Mouse (Mus musculus) bone marrow, adult 2 months (tissue): ENCODE data around the gene Cnnm2. TPM values are rescaled to one million over a fixed set of nuclear protein-coding genes. Genes with fewer than 3 reads are reported as not detected.

Experiments used
- H3K27ac ChIP-seq: fragments of 200-500 bp; 2 replicates; pipeline ENCODE4 v1.5.1; 2012; ENCODE audit warnings: low read depth, mild to moderate bottlenecking, control low read depth, inconsistent platforms, low read length; ENCODE audit not compliant: control insufficient read depth, poor library complexity, insufficient read depth
- H3K4me1 ChIP-seq: fragments of 200-500 bp; 2 replicates; pipeline ENCODE4 v1.6.1; 2011; ENCODE audit warnings: low read length; ENCODE audit not compliant: control insufficient read depth, insufficient read depth
- H3K4me3 ChIP-seq: fragments of 200-500 bp; replicated peaks from 2 replicates; pipeline ENCODE3; 2011; ENCODE audit warnings: mild to moderate bottlenecking, low read depth, low read length, control low read depth; ENCODE audit not compliant: control insufficient read depth
- CTCF ChIP-seq: fragments of 200-500 bp; IDR thresholded peaks from 2 replicates; pipeline ENCODE4 v1.5.1; 2011; ENCODE audit warnings: low read length, control low read depth; ENCODE audit not compliant: control insufficient read depth, insufficient read depth
- POLR2A ChIP-seq: fragments of 200-500 bp; IDR thresholded peaks from 2 replicates; pipeline ENCODE4 v1.6.1; 2011; ENCODE audit warnings: low read depth, mild to moderate bottlenecking, control low read depth, low read length, borderline replicate concordance; ENCODE audit not compliant: control insufficient read depth
- WGBS: fragments of 180-500 bp; shearing (Covaris S2); methylation state at CpG from one replicate; pipeline ENCODE4 v1.1.7; 2018; 5-methylcytosine and 5-hydroxymethylcytosine counted together
- polyA plus RNA-seq: library from polyadenylated mRNA; stranded (reverse); fragments of >200 nt; gene quantifications from 2 replicates; pipeline ENCODE4 v1.2.4, GENCODE M21; 2011; ENCODE audit warnings: low replicate concordance; ENCODE audit not compliant: missing spikeins, insufficient read depth, insufficient read length

Gene Cnnm2
- polyA plus RNA-seq, 1 experiment = 10.5 TPM

- 96% methylated on average over 2 of the region's 2 CpGs for WGBS
- Histone ChIP-seq H3K4me1 (no peaks in the 10 kb centered on the region), H3K27ac (no peak overlapping the region), H3K4me3 (no peak overlapping the region)
- TF ChIP-seq POLR2A (no peak), CTCF (no peak)
These were observed 118.5 kb downstream of the Cnnm2 start for GRCm38 (mm10) chr19:46879876-46880275.

GRCm38 (mm10) chr19:46885365-46885764, 124.0 kb downstream of the Cnnm2 start:
- no peak for TF ChIP-seq POLR2A
- no peak for TF ChIP-seq CTCF
- Histone ChIP-seq H3K4me3 (no peak overlapping the region), H3K4me1 (peaks cover 3% of the 10 kb centered on the region; the same call in 1 of the 2 replicates), H3K27ac (no peak overlapping the region)
- 91% methylated on average over 4 of the region's 4 CpGs for WGBS

- Histone ChIP-seq H3K27ac (no peak overlapping the region), H3K4me3 (no peak overlapping the region), H3K4me1 (peaks cover 3% of the 10 kb centered on the region; the same call in 1 of the 2 replicates)
- WGBS = 81% methylated on average over 7 of the region's 7 CpGs
- TF ChIP-seq POLR2A (no peak), CTCF (no peak)
These were observed 125.4 kb downstream of the Cnnm2 start for GRCm38 (mm10) chr19:46886826-46887225.

- WGBS = 6% methylated on average over 14 of the region's 14 CpGs
- H3K4me1 ChIP-seq = peaks cover 3% of the 10 kb centered on the region; the same call in 1 of the 2 replicates
- H3K27ac ChIP-seq = peak overlapping the region; percentile 33
- no peak for TF ChIP-seq CTCF
- no peak for TF ChIP-seq POLR2A
- no peak overlapping the region for H3K4me3 ChIP-seq
These were observed 126.6 kb downstream of the Cnnm2 start for GRCm38 (mm10) chr19:46887811-46888527.

GRCm38 (mm10) chr19:46889666-46890065, 128.3 kb downstream of the Cnnm2 start:
- Histone ChIP-seq H3K27ac (no peak overlapping the region), H3K4me1 (peaks cover 3% of the 10 kb centered on the region; the same call in 1 of the 2 replicates), H3K4me3 (no peak overlapping the region)
- WGBS = 90% methylated on average over 8 of the region's 8 CpGs
- TF ChIP-seq POLR2A (no peak), CTCF (no peak)

GRCm38 (mm10) chr19:46890657-46891056, 129.3 kb downstream of the Cnnm2 start:
- H3K27ac ChIP-seq = peak overlapping the region; percentile 19; the same call in 1 of the 2 replicates
- no peak overlapping the region for H3K4me3 ChIP-seq
- WGBS = 89% methylated on average over 8 of the region's 8 CpGs
- TF ChIP-seq POLR2A = no peak
- no peak for TF ChIP-seq CTCF
- peaks cover 3% of the 10 kb centered on the region; the same call in 1 of the 2 replicates for H3K4me1 ChIP-seq

- Histone ChIP-seq H3K4me1 (peaks cover 2% of the 10 kb centered on the region; the same call in 1 of the 2 replicates), H3K4me3 (no peak overlapping the region), H3K27ac (no peak overlapping the region)
- 87% methylated on average over 3 of the region's 3 CpGs for WGBS
- TF ChIP-seq CTCF = no peak
- TF ChIP-seq POLR2A = no peak
These were observed 131.5 kb downstream of the Cnnm2 start for GRCm38 (mm10) chr19:46892856-46893255.

- TF ChIP-seq POLR2A (no peak), CTCF (no peak)
- Histone ChIP-seq H3K27ac (no peak overlapping the region), H3K4me1 (peaks cover 2% of the 10 kb centered on the region; the same call in 1 of the 2 replicates), H3K4me3 (no peak overlapping the region)
- WGBS = 66% methylated on average over 7 of the region's 7 CpGs
These were observed 132.1 kb downstream of the Cnnm2 start for GRCm38 (mm10) chr19:46893484-46893883.
